Mouse (Mus musculus): ENCODE measurements around the gene Olfr747.
"Not testable (repeated sequence)": the region's sequence is repeated elsewhere in the genome, so short reads cannot be mapped to it uniquely, and the experiment has no call there.

Olfr747 gene

DNA sequence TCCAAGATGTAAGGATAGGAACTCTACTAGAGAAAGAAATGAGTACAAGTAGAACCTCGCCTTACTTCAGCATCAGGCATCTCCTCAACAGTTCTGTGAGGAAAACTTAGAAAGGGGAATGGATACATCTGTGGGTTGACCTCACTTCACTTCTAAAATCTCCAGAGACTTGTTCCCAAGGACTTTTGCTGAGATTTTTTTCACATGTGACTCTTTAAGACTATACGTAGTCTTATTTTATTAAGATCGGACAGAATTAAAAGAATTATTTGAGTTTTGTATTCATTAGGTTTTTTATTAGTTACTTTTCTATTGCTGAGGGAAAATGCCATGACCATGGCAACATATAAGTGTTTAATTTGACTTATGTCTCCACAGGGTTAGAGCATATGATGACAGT lies at the start of gene Olfr747:
Gene Olfr747, minus strand, starts transcription at position 101 of the 400 bp plus-strand sequence.
- no peak for DNase-seq (ENCODE audit: low spot score in 2 of 2)

DNA sequence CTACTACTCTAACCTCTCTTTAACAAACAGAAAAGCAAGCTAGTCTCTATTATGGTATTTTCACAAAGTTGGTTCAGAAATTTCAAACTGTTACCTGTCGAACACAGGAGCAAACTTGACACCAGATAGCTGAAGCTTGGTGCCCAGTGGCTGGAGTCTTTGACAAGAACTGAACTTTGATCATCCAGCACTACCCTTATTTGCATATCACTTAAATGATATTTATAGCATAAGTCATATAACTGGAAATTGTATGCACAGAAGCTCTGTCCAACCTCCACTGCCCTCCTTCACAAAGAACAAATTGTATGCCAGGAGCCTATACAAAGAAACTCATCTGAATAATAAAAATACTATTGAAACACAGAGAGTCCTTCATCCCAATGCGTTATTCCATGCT lies 48.6 kb upstream of the Olfr747 start:
- DNase-seq (ENCODE audit: low spot score in 2 of 2): no peak

DNA sequence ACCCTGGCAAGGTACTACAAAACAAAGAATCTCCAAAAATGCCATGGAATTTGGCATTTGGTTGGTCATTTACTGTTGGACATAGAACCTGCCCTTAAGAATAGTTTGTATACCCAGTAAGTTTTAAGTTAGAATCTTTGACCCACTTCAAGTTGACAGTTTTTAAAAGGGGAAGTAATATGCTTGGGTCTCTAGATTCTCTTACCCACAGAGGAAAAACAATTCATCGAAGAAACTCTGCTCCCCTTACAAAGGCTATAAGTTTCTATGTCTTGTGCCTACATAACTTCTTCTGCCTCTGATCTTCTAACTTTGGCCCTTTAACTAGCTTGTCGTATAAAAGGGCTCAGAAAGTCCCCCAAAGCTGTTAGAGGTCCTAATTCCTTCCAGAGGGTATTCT lies 47.3 kb upstream of the Olfr747 start:
- no peak for DNase-seq (ENCODE audit: low spot score in 2 of 2)

DNA sequence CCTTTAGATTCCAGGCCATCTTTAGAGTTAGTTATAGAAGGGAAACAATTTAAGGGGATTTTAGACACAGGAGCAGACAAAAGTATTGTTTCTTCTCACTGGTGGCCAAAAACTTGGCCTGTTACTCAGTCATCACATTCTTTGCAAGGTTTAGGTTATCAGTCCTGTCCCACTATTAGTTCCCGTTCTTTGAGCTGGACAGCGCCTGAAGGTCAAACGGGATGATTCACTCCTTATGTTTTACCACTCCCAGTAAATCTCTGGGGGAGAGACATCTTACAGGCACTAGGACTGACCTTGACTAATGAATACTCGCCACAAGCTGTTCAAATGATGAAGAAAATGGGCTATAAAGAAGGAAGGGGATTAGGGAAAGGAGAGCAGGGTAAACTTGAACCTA lies 29.4 kb upstream of the Olfr747 start:
- DNase-seq (ENCODE audit: low spot score in 2 of 2): not testable (repeated sequence)

DNA sequence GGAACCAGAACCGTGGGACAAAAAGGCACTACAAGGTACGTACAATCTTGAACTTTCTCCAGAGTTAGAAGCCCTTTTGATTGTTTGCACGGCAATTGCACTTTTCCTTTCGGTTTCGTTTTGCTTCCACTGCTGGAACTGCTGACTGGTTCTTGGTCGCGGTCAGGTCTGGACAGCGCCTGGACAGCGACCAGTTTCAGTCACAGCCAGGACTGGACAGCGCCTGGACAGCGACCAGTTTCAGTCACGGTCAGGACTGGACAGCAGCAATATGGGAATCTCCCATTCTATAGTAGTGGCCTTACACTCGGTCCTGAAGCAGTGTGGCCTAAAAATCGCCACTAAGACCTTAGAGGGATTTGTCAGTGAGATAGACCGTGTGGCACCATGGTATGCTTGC lies 26.9 kb upstream of the Olfr747 start:
- not testable (repeated sequence) for DNase-seq (ENCODE audit: low spot score in 2 of 2)

DNA sequence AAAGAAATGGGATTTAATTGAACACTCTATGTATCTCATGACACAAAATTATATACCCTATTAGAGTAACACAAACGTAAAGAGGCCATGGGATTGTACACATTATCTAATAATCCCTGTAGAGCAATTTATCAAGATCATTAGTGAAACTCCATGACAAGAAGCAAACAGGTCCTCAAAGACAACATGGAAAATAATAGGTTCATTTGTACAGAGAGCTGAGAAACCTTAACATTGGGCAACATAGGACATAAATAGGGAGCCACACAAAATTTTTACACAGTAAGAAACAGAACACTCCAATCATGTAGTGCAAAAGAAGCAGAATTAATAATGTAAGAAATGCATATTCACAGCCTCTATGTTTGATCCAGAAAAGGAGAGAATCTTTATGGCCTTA lies 14.1 kb upstream of the Olfr747 start, which contains the start of gene Olfr748:
Gene Olfr748, plus strand, starts transcription at position 301 of the 400 bp plus-strand sequence.
- DNase-seq (ENCODE audit: low spot score in 2 of 2): no peak

DNA sequence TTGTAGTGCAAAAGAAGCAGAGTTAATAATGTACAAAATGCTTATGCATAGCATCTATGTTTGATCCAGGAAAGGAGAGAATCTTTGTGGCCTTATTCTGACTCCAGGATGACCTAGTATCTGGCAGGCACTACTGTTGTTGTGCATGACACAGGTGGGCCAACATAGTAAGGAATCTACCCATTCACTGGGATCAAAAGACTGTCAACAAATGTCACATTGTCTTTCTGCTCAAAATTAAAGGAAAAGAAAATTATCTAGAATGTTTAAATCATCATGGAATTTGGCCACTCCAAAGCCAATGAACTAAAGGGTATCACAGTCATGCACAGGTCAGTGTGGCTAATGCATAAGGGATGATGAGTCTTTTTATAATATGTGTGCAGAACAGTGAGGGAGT lies 46.2 kb downstream of the Olfr747 start, which contains the start of gene Olfr746:
Gene Olfr746, plus strand, starts transcription at position 301 of the 400 bp plus-strand sequence.
- DNase-seq (ENCODE audit: low spot score in 2 of 2): no peak

DNA sequence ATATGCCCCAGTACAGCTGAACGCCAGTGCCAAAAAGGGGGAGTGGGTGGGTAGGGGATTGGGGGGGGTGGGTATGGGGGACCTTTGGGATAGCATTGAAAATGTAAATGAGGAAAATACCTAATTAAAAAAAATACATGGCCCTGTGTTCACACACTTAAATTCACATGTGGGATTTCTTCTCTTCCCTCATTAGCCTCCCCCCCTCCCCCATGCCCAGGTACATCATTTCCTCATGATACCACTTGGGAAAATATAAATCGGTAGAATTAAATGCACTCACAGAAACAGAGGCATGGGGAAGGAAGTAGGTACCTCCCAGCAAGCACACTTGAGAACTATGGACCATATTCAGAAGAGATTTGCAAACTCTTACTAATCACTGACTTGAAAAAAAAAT lies 53.9 kb downstream of the Olfr747 start, which contains the start of gene Olfr745:
Gene Olfr745, plus strand, starts transcription at position 301 of the 400 bp plus-strand sequence.
- DNase-seq (ENCODE audit: low spot score in 2 of 2): no peak
